Mouse (Mus musculus): ENCODE results near the gene Slc22a1. TPM values are rescaled to one million over a fixed set of nuclear protein-coding genes. Genes with fewer than 3 reads are reported as not detected.

Slc22a1 gene
- polyA plus RNA-seq, 1 experiment from 2014 or later = not detected

GRCm38 (mm10) chr17:12614511-12615385 is 60.9 kb downstream of the Slc22a1 start:
- Histone ChIP-seq H3K27me3 (no peaks in the 10 kb centered on the region), H3K9ac (no peak overlapping the region), H3K4me1 (replicated peaks) (no peaks in the 10 kb centered on the region), H3K36me3 (no peaks in the 10 kb centered on the region), H3K9me3 (no peaks in the 10 kb centered on the region), H3K27ac (no peak overlapping the region), H3K4me2 (no peak overlapping the region), H3K4me3 (no peak overlapping the region)
- no peak for ATAC-seq (ENCODE audit: low FRiP score)
- 90% methylated on average over 15 of the region's 15 CpGs for WGBS

- Histone ChIP-seq H3K9ac (no peak overlapping the region), H3K4me1 (replicated peaks) (no peaks in the 10 kb centered on the region), H3K36me3 (no peaks in the 10 kb centered on the region), H3K27ac (no peak overlapping the region), H3K4me2 (no peak overlapping the region), H3K4me3 (no peak overlapping the region), H3K27me3 (no peaks in the 10 kb centered on the region), H3K9me3 (no peaks in the 10 kb centered on the region)
- ATAC-seq (ENCODE audit: low FRiP score) = no peak
These were observed 68.4 kb downstream of the Slc22a1 start for GRCm38 (mm10) chr17:12607202-12607601.

DNA sequence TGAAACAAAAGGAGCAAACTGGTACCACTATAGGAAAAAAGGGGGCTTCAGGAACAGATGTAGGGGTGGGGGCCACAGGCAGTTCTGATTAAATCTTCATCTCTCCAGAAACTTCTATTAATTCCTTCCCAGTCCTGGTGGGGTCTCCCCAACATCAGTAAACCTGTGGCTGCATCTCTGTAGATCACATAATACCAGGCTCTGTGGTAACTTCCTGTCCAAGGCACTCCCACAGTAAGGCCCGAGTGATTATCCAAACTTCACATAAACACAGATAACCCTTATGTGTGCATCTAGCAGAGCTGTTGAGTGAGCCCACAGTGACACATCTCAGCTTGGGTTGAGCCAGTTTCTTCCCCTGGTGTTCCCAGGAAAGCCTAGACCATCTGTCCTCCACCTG is 69.0 kb downstream of the Slc22a1 start:
- no peaks in the 10 kb centered on the region for H3K27me3 ChIP-seq
- WGBS = 69% methylated on average over 1 of the region's 1 CpGs
- no peaks in the 10 kb centered on the region for H3K4me1 ChIP-seq (replicated peaks)
- H3K9ac ChIP-seq = no peak overlapping the region
- H3K27ac ChIP-seq = no peak overlapping the region
- H3K9me3 ChIP-seq = no peaks in the 10 kb centered on the region
- H3K4me2 ChIP-seq = no peak overlapping the region
- no peaks in the 10 kb centered on the region for H3K36me3 ChIP-seq
- H3K4me3 ChIP-seq = no peak overlapping the region
- no peak for ATAC-seq (ENCODE audit: low FRiP score)

Other genes starting within 250 kb of the Slc22a1 start
- 0.66 and 0.87 TPM in 2 replicates for gene Slc22a3, start 168.1 kb downstream of the Slc22a1 start, polyA plus RNA-seq (2015; fragmentation: Nextera tagmentation; extraction: Ambion mirVana)
- 0.53 and 0.76 TPM in 2 replicates for gene Slc22a2, start 91.7 kb downstream of the Slc22a1 start, polyA plus RNA-seq (2015; fragmentation: Nextera tagmentation; extraction: Ambion mirVana)
- gene Igf2r, start 93.8 kb upstream of the Slc22a1 start, polyA plus RNA-seq (2015; fragmentation: Nextera tagmentation; extraction: Ambion mirVana) = 12.3 and 12.5 TPM in 2 replicates
- gene Mas1, start 192.3 kb upstream of the Slc22a1 start, polyA plus RNA-seq (2015; fragmentation: Nextera tagmentation; extraction: Ambion mirVana) = 0.17 and 0.32 TPM in 2 replicates
- gene Mrgprh, start 200.2 kb upstream of the Slc22a1 start, polyA plus RNA-seq (2015; fragmentation: Nextera tagmentation; extraction: Ambion mirVana) = not detected in 2 replicates
- 2.0 and 2.2 TPM in 2 replicates for gene Pnldc1, start 234.4 kb upstream of the Slc22a1 start, polyA plus RNA-seq (2015; fragmentation: Nextera tagmentation; extraction: Ambion mirVana)
- gene Tcp1, start 239.9 kb upstream of the Slc22a1 start, polyA plus RNA-seq (2015; fragmentation: Nextera tagmentation; extraction: Ambion mirVana) = 406 and 411 TPM in 2 replicates
- gene Mrpl18, start 240.5 kb upstream of the Slc22a1 start, polyA plus RNA-seq (2015; fragmentation: Nextera tagmentation; extraction: Ambion mirVana) = 140 and 142 TPM in 2 replicates